Mouse (Mus musculus): ENCODE data around the gene Setx. TPM values are rescaled to one million over a fixed set of nuclear protein-coding genes. Genes with fewer than 3 reads are reported as not detected.

Gene Setx
- 4.7 TPM for polyA plus RNA-seq (2012; fragmentation: generic; extraction: Trizol)

GRCm38 (mm10) chr2:29123907-29124569 lies at the start of gene Setx:
Gene Setx (plus strand): TSS chr2:29124181.
- Histone ChIP-seq H3K79me2 (ENCODE audit: control insufficient read depth, insufficient read depth) (peaks cover 22% of the 10 kb centered on the region), H3K36me3 (ENCODE audit: control insufficient read depth, insufficient read depth) (peaks cover 4% of the 10 kb centered on the region), H3K4me2 (ENCODE audit: low read depth) (peak within 1 kb of the TSS; percentile 79), H3K27me3 (ENCODE audit: control insufficient read depth, insufficient read depth, insufficient read length) (no peaks in the 10 kb centered on the region), H3ac (ENCODE audit: control insufficient read depth, insufficient read length) (peak within 1 kb of the TSS; percentile 23), H3K4me3 (peak within 1 kb of the TSS; percentile 65)
- TF ChIP-seq POLR2AphosphoS2 (IDR thresholded peaks at IDR 0.05; ENCODE audit: insufficient read length, low read depth) (no peak), SRF (IDR thresholded peaks at IDR 0.05; ENCODE audit: control insufficient read depth, insufficient read length, low read depth) (no peak), REST (IDR thresholded peaks at IDR 0.05; ENCODE audit: insufficient read depth, insufficient read length) (no peak), MAX (IDR thresholded peaks at IDR 0.05; ENCODE audit: low read depth) (no peak), USF1 (IDR thresholded peaks at IDR 0.05; ENCODE audit: low read depth) (no peak), TCF12 (IDR thresholded peaks at IDR 0.05; ENCODE audit: insufficient read depth, poor library complexity, severe bottlenecking) (no peak), E2F4 (IDR thresholded peaks at IDR 0.05; ENCODE audit: insufficient read depth) (no peak), POLR2A (IDR thresholded peaks at IDR 0.05; ENCODE audit: insufficient read length, low read depth) (no peak), CEBPB (IDR thresholded peaks at IDR 0.05; ENCODE audit: insufficient read depth, poor library complexity, severe bottlenecking) (no peak), MYOG (IDR thresholded peaks at IDR 0.05; ENCODE audit: control insufficient read depth in 1 of 3, insufficient read depth in 1 of 3, insufficient read length in 2 of 3, low read depth in 2 of 3) (no peak), MYOD1 (IDR thresholded peaks at IDR 0.05; ENCODE audit: control insufficient read depth in 1 of 3, insufficient read length in 2 of 3, low read depth in 2 of 3) (no peak), TCF3 (IDR thresholded peaks at IDR 0.05; ENCODE audit: insufficient read length, low read depth) (no peak)

- H3K4me3 ChIP-seq, result no peak overlapping the region
- TF ChIP-seq CEBPB (IDR thresholded peaks at IDR 0.05; ENCODE audit: insufficient read depth, poor library complexity, severe bottlenecking) (no peak), POLR2AphosphoS2 (IDR thresholded peaks at IDR 0.05; ENCODE audit: insufficient read length, low read depth) (no peak), REST (IDR thresholded peaks at IDR 0.05; ENCODE audit: insufficient read depth, insufficient read length) (no peak), MYOD1 (IDR thresholded peaks at IDR 0.05; ENCODE audit: control insufficient read depth in 1 of 3, insufficient read length in 2 of 3, low read depth in 2 of 3) (no peak), USF1 (IDR thresholded peaks at IDR 0.05; ENCODE audit: low read depth) (no peak), MYOG (IDR thresholded peaks at IDR 0.05; ENCODE audit: control insufficient read depth in 1 of 3, insufficient read depth in 1 of 3, insufficient read length in 2 of 3, low read depth in 2 of 3) (no peak), TCF12 (IDR thresholded peaks at IDR 0.05; ENCODE audit: insufficient read depth, poor library complexity, severe bottlenecking) (no peak), POLR2A (IDR thresholded peaks at IDR 0.05; ENCODE audit: insufficient read length, low read depth) (no peak), E2F4 (IDR thresholded peaks at IDR 0.05; ENCODE audit: insufficient read depth) (no peak), TCF3 (IDR thresholded peaks at IDR 0.05; ENCODE audit: insufficient read length, low read depth) (no peak), MAX (IDR thresholded peaks at IDR 0.05; ENCODE audit: low read depth) (no peak), SRF (IDR thresholded peaks at IDR 0.05; ENCODE audit: control insufficient read depth, insufficient read length, low read depth) (no peak)
- H3ac ChIP-seq (ENCODE audit: control insufficient read depth, insufficient read length), result no peak overlapping the region
- no peaks in the 10 kb centered on the region for H3K27me3 ChIP-seq (ENCODE audit: control insufficient read depth, insufficient read depth, insufficient read length)
- H3K79me2 ChIP-seq (ENCODE audit: control insufficient read depth, insufficient read depth), result no peaks in the 10 kb centered on the region
- H3K36me3 ChIP-seq (ENCODE audit: control insufficient read depth, insufficient read depth), result peaks cover 36% of the 10 kb centered on the region
- no peak overlapping the region for H3K4me2 ChIP-seq (ENCODE audit: low read depth)
These were observed 49.3 kb upstream of the Setx start for GRCm38 (mm10) chr2:29074676-29075075.

- H3K4me2 ChIP-seq (ENCODE audit: low read depth), result no peak overlapping the region
- H3K79me2 ChIP-seq (ENCODE audit: control insufficient read depth, insufficient read depth), result no peaks in the 10 kb centered on the region
- TF ChIP-seq MAX (IDR thresholded peaks at IDR 0.05; ENCODE audit: low read depth), result no peak
- TF ChIP-seq REST (IDR thresholded peaks at IDR 0.05; ENCODE audit: insufficient read depth, insufficient read length), result no peak
- TF ChIP-seq MYOG (IDR thresholded peaks at IDR 0.05; ENCODE audit: control insufficient read depth in 1 of 3, insufficient read depth in 1 of 3, insufficient read length in 2 of 3, low read depth in 2 of 3), result no peak
- TF ChIP-seq SRF (IDR thresholded peaks at IDR 0.05; ENCODE audit: control insufficient read depth, insufficient read length, low read depth), result no peak
- no peak for TF ChIP-seq POLR2A (IDR thresholded peaks at IDR 0.05; ENCODE audit: insufficient read length, low read depth)
- no peak for TF ChIP-seq TCF12 (IDR thresholded peaks at IDR 0.05; ENCODE audit: insufficient read depth, poor library complexity, severe bottlenecking)
- no peak for TF ChIP-seq CEBPB (IDR thresholded peaks at IDR 0.05; ENCODE audit: insufficient read depth, poor library complexity, severe bottlenecking)
- H3ac ChIP-seq (ENCODE audit: control insufficient read depth, insufficient read length), result no peak overlapping the region
- H3K36me3 ChIP-seq (ENCODE audit: control insufficient read depth, insufficient read depth), result peaks cover 35% of the 10 kb centered on the region
- no peaks in the 10 kb centered on the region for H3K27me3 ChIP-seq (ENCODE audit: control insufficient read depth, insufficient read depth, insufficient read length)
- H3K4me3 ChIP-seq, result no peak overlapping the region
These were observed 48.5 kb upstream of the Setx start for GRCm38 (mm10) chr2:29075331-29076070.

- no peak overlapping the region for H3K4me2 ChIP-seq (ENCODE audit: low read depth)
- no peak overlapping the region for H3K4me3 ChIP-seq
- peaks cover 39% of the 10 kb centered on the region for H3K36me3 ChIP-seq (ENCODE audit: control insufficient read depth, insufficient read depth)
- H3ac ChIP-seq (ENCODE audit: control insufficient read depth, insufficient read length), result no peak overlapping the region
- no peaks in the 10 kb centered on the region for H3K79me2 ChIP-seq (ENCODE audit: control insufficient read depth, insufficient read depth)
- TF ChIP-seq MYOD1 (IDR thresholded peaks at IDR 0.05; ENCODE audit: control insufficient read depth in 1 of 3, insufficient read length in 2 of 3, low read depth in 2 of 3), result no peak
- no peak for TF ChIP-seq USF1 (IDR thresholded peaks at IDR 0.05; ENCODE audit: low read depth)
- no peak for TF ChIP-seq POLR2A (IDR thresholded peaks at IDR 0.05; ENCODE audit: insufficient read length, low read depth)
- no peak for TF ChIP-seq E2F4 (IDR thresholded peaks at IDR 0.05; ENCODE audit: insufficient read depth)
- TF ChIP-seq MYOG (IDR thresholded peaks at IDR 0.05; ENCODE audit: control insufficient read depth in 1 of 3, insufficient read depth in 1 of 3, insufficient read length in 2 of 3, low read depth in 2 of 3), result no peak
- no peak for TF ChIP-seq SRF (IDR thresholded peaks at IDR 0.05; ENCODE audit: control insufficient read depth, insufficient read length, low read depth)
- TF ChIP-seq MAX (IDR thresholded peaks at IDR 0.05; ENCODE audit: low read depth), result no peak
- TF ChIP-seq POLR2AphosphoS2 (IDR thresholded peaks at IDR 0.05; ENCODE audit: insufficient read length, low read depth), result no peak
- no peak for TF ChIP-seq TCF3 (IDR thresholded peaks at IDR 0.05; ENCODE audit: insufficient read length, low read depth)
- TF ChIP-seq CEBPB (IDR thresholded peaks at IDR 0.05; ENCODE audit: insufficient read depth, poor library complexity, severe bottlenecking), result no peak
- TF ChIP-seq TCF12 (IDR thresholded peaks at IDR 0.05; ENCODE audit: insufficient read depth, poor library complexity, severe bottlenecking), result no peak
- H3K27me3 ChIP-seq (ENCODE audit: control insufficient read depth, insufficient read depth, insufficient read length), result no peaks in the 10 kb centered on the region
These were observed 47.8 kb upstream of the Setx start for GRCm38 (mm10) chr2:29076226-29076625.
